Mouse (Mus musculus) layer of hippocampus, adult 18-20 months (tissue): Measurements from ENCODE around the gene Atp6v1g2. TPM values are rescaled to one million over a fixed set of nuclear protein-coding genes. Genes with fewer than 3 reads are reported as not detected.

Experiments
- DNase-seq, 2 experiments: peaks; one replicate each; pipeline ENCODE4 v3.0.0; 2022; ENCODE audit warnings: low spot score in 2 of 2
- total RNA-seq, 2 experiments: library from RNA; stranded (reverse); gene quantifications; 2 replicates each; pipeline ENCODE4 v1.2.3; 2021

Atp6v1g2 gene
- total RNA-seq, 2 experiments from 2014 or later: 637 to 681 TPM

DNA sequence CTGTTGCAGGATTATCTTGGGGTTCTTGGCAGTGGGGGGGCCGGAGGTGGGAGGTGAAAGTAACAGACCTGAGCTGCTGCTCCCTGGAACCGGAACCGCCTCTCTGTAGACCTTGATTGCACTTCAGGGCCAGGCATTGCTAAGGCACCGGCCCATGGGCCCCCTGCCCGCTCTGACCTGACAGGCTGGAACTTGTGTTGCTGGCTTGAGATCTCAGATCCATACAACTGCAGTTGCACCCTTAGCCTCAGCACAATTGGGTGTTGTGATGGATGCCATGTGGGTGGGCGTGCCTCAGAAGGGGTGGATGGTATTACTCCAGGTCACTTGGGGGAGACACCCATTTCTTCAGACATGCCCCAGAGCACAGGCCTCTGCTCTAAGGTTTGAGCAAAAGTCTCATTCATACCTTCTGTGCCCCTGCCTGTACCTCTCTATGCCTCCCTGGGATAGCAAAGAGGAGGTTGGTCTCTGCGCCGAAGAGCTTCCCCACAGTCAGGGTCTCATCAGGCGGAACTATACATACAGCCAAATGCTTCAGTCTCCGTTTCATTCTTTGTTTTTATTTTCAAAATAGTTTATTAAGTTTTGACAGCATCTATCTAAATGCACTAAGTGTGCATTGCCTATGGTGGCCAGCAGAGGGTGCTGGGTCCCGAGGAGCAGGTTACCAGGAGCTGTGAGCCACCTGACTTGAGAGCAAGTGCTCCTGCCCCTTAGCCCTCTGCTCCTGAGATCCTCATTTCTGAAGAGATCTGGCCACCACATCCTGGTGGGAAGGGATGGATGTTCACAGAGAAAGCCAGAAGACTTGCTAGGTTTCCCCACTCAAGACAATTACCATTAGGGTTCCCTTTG lies 21.0 kb downstream of the Atp6v1g2 start:
- peak in 1 of 2 experiments; percentile 65 for DNase-seq

DNA sequence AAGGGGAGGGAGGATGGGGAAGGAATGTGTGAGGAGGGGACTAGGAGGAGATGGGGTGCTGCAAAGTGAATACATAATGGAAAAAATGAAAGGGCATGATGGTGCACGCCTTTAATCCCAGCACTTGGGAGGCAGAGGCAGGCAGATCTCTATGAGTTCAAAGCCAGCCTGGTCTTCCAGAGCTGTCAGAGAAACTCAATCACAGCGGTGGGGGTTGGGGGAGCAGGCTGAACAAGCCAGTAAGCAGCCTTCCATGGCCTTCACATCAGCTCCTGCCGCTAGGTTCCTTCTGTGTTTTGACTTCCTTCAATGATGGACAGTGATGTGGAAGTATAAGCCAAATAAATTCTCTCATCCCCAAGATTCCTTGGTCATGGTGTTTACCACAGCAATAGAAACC lies 21.8 kb downstream of the Atp6v1g2 start:
- DNase-seq: no peak

- no peak for DNase-seq
Measured at GRCm38 (mm10) chr17:35255704-35256103, 22.2 kb downstream of the Atp6v1g2 start.

DNA sequence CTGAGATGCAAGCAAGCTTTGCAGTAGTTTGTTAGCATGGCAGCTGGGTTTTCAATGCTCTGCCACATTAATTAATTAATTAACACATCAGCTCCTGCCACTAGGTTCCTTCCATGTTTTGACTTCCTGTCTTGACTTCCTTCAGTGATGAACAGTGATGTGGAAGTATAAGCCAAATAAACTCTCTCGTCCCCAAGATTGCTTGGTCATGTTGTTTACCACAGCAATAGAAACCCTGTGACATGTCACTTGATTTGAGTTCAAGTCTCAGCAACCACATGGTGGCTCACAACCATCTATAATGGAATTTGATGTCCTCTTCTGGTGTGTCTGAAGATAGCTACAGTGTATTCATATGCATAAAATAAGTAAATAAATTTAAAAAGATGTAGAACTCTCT lies 23.9 kb downstream of the Atp6v1g2 start:
- DNase-seq: no peak

DNA sequence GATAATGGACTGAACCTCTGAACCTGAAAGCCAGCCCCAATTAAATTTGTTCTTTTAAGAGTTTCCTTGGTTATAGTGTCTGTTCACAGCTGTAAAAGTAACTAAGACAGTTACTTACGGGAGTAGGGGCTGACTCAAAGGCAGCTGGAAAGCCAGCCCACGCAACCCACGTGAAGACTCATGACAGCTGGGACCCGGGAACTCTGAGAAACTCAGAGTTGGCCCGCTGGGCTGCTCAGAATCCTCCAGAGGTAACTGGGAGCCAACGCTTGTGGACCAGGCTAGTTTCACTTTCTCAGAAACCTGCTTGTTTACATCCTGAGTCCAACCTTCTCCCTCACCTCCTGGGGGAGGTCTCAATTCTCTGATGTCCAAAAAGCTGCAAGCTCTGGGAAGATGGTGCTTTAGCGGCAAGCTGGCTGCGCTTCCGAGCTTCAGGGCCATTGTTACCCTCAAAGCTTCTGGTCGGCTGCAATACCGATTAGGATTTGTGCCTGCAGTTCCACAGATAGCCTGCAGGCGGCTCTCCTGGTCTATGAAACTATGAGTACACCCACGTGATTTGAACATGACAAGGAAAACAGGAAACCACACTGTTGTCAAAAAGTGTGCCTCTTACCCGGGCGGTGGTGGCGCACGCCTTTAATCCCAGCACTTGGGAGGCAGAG lies 24.5 kb downstream of the Atp6v1g2 start:
- DNase-seq: peak; percentile 90 to 99

DNA sequence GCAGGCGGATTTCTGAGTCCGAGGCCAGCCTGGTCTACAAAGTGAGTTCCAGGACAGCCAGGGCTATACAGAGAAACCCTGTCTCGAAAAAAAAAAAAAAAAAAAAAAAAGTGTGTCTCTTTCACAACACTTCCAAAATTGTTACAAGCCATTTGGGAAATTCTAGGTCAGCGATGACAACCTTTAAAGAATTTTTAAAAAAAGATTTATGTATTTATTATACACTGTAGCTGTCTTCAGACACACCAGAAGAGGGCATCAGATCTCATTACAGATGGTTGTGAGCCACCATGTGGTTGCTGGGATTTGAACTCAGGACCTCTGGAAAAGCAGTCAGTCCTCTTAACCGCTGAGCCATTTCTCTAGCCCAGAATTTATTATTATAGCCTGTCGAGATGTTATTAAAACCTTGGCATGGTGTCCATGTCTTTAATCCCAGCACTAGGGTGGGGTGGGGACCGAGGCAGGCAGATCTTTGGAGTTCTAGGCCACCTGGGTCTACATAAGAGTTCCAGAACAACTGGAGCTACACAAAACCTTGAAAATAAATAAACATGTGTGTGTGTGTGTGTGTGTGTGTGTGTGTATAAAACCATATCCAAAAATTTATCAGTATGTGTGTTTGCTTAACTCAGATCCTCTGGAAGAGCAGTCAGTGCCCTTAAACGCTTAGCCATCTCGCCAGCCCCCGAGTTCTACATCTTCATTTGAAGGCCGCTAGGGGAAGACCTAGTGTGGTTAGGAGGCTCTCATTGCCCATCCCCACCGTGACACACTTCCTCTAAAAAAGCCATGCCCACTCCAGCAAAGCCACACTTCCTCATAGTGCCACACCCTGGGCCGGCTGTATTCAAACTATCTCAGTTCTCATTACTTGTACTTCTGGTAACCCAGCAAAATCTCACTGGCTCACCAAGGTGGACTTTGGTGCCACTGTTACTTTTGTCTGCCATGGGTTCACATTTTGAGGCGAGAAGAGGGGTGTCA lies 25.3 kb downstream of the Atp6v1g2 start:
- DNase-seq: no peak

DNA sequence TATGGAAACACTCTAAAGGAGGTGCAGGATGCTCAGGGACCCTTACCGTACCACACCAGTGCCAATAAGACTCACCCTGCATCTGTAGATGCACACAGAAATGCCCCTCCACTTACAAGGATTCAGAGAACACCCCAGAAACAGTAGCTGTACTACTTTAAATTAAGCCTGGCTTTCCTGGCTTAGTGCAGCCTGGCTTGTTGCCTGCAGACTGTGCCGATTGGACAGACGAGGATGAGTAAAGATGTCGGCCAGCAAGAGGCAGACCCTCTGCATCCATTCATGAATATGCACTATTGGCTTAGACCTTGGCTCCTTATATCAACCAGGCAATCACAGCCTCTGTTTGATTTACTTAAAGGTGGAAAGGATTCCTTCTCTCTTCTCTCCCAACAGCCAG lies 26.2 kb downstream of the Atp6v1g2 start:
- no peak for DNase-seq

DNA sequence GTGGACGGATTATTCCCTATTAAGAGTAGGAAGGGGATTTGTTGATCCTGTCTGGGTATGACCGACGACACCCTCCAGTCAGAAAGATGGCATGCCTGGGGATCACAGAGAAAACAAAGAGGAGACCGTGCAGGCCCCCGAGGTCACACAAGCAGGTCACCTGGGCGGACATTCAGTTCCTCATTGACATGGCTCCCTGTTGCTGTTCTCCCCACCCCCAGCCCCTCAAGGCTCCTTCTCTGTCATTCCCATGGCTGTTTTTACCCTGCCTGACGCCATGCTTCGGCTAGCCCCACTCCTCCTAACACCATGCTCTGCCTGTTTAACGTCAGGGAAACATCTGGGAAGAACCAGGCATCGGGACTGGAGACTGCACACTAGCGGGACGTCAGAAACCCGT lies 28.2 kb downstream of the Atp6v1g2 start:
- DNase-seq: no peak

DNA sequence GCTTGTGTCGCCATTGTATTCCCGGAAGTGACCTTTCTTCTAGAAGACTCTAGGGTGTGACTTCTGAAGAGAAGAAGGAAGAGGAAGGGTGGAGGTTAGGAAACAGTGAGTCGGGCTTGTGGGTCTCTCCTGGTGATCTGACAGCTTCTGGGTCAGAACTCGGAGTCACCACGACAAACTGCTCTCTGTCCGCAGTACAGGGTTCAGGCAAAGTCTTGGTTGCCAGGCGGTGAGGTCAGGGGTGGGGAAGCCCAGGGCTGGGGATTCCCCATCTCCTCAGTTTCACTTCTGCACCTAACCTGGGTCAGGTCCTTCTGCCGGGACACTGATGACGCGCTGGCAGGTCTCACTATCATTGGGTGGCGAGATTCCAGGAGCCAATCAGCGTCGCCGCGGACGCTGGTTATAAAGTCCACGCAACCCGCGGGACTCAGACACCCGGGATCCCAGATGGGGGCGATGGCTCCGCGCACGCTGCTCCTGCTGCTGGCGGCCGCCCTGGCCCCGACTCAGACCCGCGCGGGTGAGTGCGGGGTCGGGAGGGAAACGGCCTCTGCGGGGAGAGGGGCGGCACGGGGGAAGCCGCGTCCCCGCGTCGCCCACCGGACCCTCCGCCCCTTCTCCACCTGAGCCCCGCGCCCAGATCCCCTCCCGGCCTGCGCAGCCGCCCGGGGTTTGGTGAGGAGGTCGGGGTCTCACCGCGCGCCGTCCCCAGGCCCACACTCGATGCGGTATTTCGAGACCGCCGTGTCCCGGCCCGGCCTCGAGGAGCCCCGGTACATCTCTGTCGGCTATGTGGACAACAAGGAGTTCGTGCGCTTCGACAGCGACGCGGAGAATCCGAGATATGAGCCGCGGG lies 29.4 kb downstream of the Atp6v1g2 start, which contains the start of gene H2-D1:
Gene H2-D1, plus strand, starts transcription at position 67 of the 859 bp plus-strand sequence.
- peak; percentile 84 to 97 for DNase-seq

DNA sequence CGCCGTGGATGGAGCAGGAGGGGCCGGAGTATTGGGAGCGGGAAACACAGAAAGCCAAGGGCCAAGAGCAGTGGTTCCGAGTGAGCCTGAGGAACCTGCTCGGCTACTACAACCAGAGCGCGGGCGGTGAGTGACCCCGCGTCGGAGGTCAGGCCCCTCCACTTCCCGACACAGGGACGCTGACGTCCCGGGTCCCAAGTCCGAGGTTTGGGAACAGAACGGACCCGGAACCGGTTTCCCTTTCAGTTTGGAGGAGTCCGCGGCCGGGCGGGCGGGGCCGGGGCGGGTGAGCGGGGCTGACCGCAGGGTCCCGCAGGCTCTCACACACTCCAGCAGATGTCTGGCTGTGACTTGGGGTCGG lies 30.0 kb downstream of the Atp6v1g2 start:
- DNase-seq: no peak

GRCm38 (mm10) chr17:35267399-35268086 lies 34.1 kb downstream of the Atp6v1g2 start:
- DNase-seq: no peak

DNA sequence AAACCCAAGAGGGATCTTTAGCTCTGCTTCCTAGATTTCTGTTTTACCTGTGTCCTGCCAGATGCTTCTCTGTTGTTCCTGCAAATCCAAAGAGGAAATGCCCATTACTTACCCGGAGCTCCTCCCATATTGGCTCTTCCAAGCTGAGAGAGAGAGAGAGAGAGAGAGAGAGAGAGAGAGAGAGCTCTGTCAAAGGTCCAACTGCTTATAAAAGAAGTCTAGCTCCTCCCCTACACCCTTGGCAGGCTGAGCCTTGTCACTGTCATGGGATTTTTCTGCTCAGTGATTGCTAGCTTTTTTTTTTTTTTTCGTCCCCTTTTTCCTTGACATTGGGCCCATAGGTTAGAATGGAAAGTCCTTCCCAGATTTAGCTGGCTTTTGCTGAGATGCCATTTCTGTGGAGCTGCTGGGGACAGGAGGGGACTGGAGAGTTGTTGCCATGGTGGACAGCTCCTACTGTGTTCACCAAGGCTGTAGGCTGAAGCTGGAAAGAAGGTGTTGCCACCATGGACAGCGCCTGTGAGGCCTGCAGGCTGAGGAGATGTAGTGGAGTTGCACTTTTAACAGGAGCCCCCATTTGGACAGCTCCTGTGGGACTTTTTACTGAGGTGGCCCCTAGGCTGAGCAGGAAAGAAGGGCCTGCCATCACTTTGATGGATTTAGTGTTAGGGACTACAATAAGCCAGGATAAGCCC lies 36.3 kb downstream of the Atp6v1g2 start:
- DNase-seq: no peak

DNA sequence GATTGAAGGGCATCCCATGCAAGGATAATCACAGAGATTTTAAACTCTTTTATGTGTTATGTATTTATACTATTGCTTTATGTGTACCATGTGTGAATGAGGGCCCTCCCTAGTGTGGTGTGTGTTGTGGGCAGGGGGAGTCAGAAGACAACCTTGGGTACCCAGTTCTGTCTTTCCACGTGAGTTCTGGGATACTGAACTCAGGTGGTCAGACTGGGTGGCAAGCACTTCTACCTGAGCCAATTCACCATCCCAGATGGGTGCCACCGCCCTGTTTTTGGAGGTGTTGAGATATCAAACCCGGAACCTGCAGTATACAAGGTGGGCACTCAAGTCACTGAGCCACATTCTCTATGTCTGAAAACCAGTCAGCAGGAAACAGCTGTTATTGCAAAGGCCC lies 38.8 kb downstream of the Atp6v1g2 start:
- DNase-seq: no peak

GRCm38 (mm10) chr17:35274770-35275169 lies 41.3 kb downstream of the Atp6v1g2 start:
- peak; percentile 63 to 89 for DNase-seq

- no peak for DNase-seq
Measured at GRCm38 (mm10) chr17:35276304-35276864, 42.9 kb downstream of the Atp6v1g2 start.

DNA sequence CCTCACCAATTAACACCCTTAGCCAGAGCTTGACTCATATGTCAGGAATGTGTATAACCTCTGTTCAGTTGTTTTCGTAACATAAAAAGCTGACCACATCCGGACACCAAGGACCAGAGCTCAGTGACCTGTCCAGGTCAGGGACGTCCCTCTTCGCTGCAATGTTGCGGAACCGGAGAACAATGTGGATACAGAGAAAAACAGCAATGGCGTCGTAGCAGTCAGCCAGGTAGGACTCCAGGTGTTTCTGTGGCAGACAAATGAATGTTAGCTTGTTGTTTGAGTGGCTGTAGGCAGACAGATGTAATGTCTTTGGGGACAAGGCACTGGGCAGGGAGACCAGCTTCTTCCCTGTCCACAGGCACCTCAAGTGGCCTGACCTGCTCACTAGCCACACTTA lies 44.6 kb downstream of the Atp6v1g2 start:
- no peak for DNase-seq

GRCm38 (mm10) chr17:35278957-35279688 lies 45.7 kb downstream of the Atp6v1g2 start:
- no peak for DNase-seq

- no peak for DNase-seq
Measured at GRCm38 (mm10) chr17:35280276-35280675, 46.8 kb downstream of the Atp6v1g2 start.
